Comparison of ENCODE assay signal across 24 mouse cellular contexts in the genomic region with DNA sequence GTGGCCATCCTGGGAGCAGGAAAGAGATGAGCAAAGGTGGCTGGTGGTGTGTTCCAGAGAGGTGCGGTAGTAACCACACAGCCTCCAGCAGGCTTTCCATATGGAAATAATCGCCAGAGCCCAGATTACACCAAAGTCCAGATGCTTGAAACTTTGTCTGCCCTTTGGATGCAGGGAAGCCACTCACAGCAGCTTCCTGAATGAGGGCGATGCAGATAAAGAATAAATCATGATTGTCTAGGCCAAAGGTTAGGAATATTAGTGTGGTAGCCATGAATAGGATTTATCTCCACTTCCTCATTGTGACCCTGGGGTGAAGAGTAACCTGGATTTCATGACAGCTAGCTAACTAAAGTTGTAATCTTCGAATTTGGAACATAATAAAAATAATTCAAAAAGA.
"Had no signal": no experiment of that assay in that cellular context is flagged by ENCODE, and none has a peak within 500 bp of the region (broad histone marks: within the 10 kb centered on the region; RNA-seq: fewer than 3 reads in every experiment).

No protein-coding gene starts in this region.

- H3K36me3 ChIP-seq: liver, embryonic 13.5 days; liver, embryonic 15.5 days had no signal

- H3K27ac ChIP-seq: heart, adult 2 months; heart, embryonic 13.5 days; heart, embryonic 15.5 days; hindbrain, embryonic 13.5 days; hindbrain, embryonic 15.5 days; hindbrain, postnatal 0 days; kidney, postnatal 0 days; limb, embryonic 13.5 days; limb, embryonic 15.5 days; liver, embryonic 13.5 days; liver, embryonic 15.5 days had no signal

- H3K9ac ChIP-seq: heart, embryonic 13.5 days; heart, embryonic 15.5 days; hindbrain, embryonic 13.5 days; hindbrain, embryonic 15.5 days; limb, embryonic 13.5 days; limb, embryonic 15.5 days; liver, embryonic 13.5 days; liver, embryonic 15.5 days had no signal

- H3K9me3 ChIP-seq: heart, embryonic 13.5 days; heart, embryonic 15.5 days; hindbrain, embryonic 13.5 days; hindbrain, embryonic 15.5 days; limb, embryonic 13.5 days; limb, embryonic 15.5 days; liver, embryonic 13.5 days; liver, embryonic 15.5 days had no signal

- DNase-seq: gastrocnemius, postnatal 14 days; gastrocnemius, postnatal 36 days; heart, adult 2 months; heart, postnatal 14 days; heart, postnatal 36 days; kidney, adult 18-20 months; kidney, adult 8-10 months; kidney, postnatal 14 days; kidney, postnatal 36 days; layer of hippocampus, adult 9-11 months; layer of hippocampus, postnatal 36 days; left cerebral cortex, postnatal 4 days; liver, embryonic 13.5 days had no signal

- H3K27me3 ChIP-seq: heart, embryonic 13.5 days; heart, embryonic 15.5 days; hindbrain, embryonic 13.5 days; hindbrain, embryonic 15.5 days; limb, embryonic 13.5 days; limb, embryonic 15.5 days; liver, embryonic 13.5 days; liver, embryonic 15.5 days had no signal

- H3K4me3 ChIP-seq: heart, adult 2 months; heart, embryonic 13.5 days; heart, embryonic 15.5 days; hindbrain, embryonic 13.5 days; hindbrain, embryonic 15.5 days; limb, embryonic 13.5 days; limb, embryonic 15.5 days; liver, embryonic 13.5 days; liver, embryonic 15.5 days had no signal

- ATAC-seq: hindbrain, postnatal 0 days had no signal

- H3K4me1 ChIP-seq: hindbrain, embryonic 15.5 days; limb, embryonic 13.5 days; limb, embryonic 15.5 days; liver, embryonic 13.5 days; liver, embryonic 15.5 days had no signal

- H3K4me2 ChIP-seq: heart, embryonic 11.5 days; heart, embryonic 13.5 days; heart, embryonic 15.5 days; hindbrain, embryonic 13.5 days; hindbrain, embryonic 15.5 days; limb, embryonic 13.5 days; limb, embryonic 15.5 days; liver, embryonic 11.5 days; liver, embryonic 13.5 days; liver, embryonic 15.5 days had no signal
